Mouse (Mus musculus) ES-Bruce4 (cell line): ENCODE results near the gene Psma5. TPM values are rescaled to one million over a fixed set of nuclear protein-coding genes. Genes with fewer than 3 reads are reported as not detected.

ENCODE experiments used
- H3K27ac ChIP-seq: 2 replicates; pipeline ENCODE4 v1.5.1; 2012; ENCODE audit warnings: low read length, inconsistent platforms; ENCODE audit not compliant: insufficient read depth
- H3K27me3 ChIP-seq: 2 replicates; pipeline ENCODE4 v1.6.1; 2012; ENCODE audit warnings: mild to moderate bottlenecking, low read length, inconsistent platforms; ENCODE audit not compliant: control insufficient read depth, poor library complexity, insufficient read depth, severe bottlenecking
- H3K36me3 ChIP-seq: 2 replicates; pipeline ENCODE4 v1.6.1; 2012; ENCODE audit warnings: inconsistent platforms, mild to moderate bottlenecking, low read length, moderate library complexity; ENCODE audit not compliant: control insufficient read depth, poor library complexity, insufficient read depth, severe bottlenecking
- H3K4me1 ChIP-seq: one replicate; pipeline ENCODE4 v1.8.1; 2011; ENCODE audit warnings: low read length; ENCODE audit not compliant: control insufficient read depth, insufficient read depth
- H3K4me3 ChIP-seq: 2 replicates; pipeline ENCODE4 v1.5.1; 2011; ENCODE audit warnings: low read depth, mild to moderate bottlenecking, low read length
- H3K9ac ChIP-seq: 2 replicates; pipeline ENCODE4 v1.6.1; 2012; ENCODE audit warnings: low read depth, mild to moderate bottlenecking, inconsistent platforms; ENCODE audit not compliant: poor library complexity, severe bottlenecking
- H3K9me3 ChIP-seq: replicated peaks from 2 replicates; pipeline ENCODE4 v1.6.1; 2012; ENCODE audit warnings: mild to moderate bottlenecking, low read length, inconsistent platforms; ENCODE audit not compliant: control insufficient read depth, poor library complexity, insufficient read depth, severe bottlenecking
- CTCF ChIP-seq: IDR thresholded peaks from one replicate; pipeline ENCODE4 v1.8.1; 2011; ENCODE audit warnings: low read depth, low read length
- EP300 ChIP-seq: IDR thresholded peaks from 2 replicates; pipeline ENCODE4 v1.6.1; 2011; ENCODE audit warnings: low read depth, low read length; ENCODE audit not compliant: insufficient read depth
- POLR2A ChIP-seq: IDR thresholded peaks from one replicate; pipeline ENCODE4 v1.8.1; 2011; ENCODE audit warnings: low read length; ENCODE audit not compliant: insufficient read depth
- polyA plus RNA-seq: library from polyadenylated mRNA; stranded (reverse); fragments of >200 nt; gene quantifications from 2 replicates; pipeline ENCODE4 v1.2.4, GENCODE M21; 2011; ENCODE audit warnings: low read depth; ENCODE audit not compliant: missing spikeins, insufficient read depth, insufficient read length

Psma5 gene
- polyA plus RNA-seq, 1 experiment, result 159 TPM

- TF ChIP-seq CTCF (no peak), EP300 (no peak), POLR2A (no peak)
- no peak overlapping the region for H3K4me3 ChIP-seq
Measured at GRCm38 (mm10) chr3:108285078-108285711, 28.5 kb downstream of the Psma5 start.

GRCm38 (mm10) chr3:108286671-108287439, 30.1 kb downstream of the Psma5 start:
- no peaks in the 10 kb centered on the region for H3K27me3 ChIP-seq
- H3K4me3 ChIP-seq, result no peak overlapping the region
- H3K27ac ChIP-seq, result no peak overlapping the region
- H3K36me3 ChIP-seq, result no peaks in the 10 kb centered on the region
- TF ChIP-seq EP300 (no peak), POLR2A (no peak), CTCF (no peak)
- no peak overlapping the region for H3K9ac ChIP-seq
- H3K9me3 ChIP-seq, result no peaks in the 10 kb centered on the region
- H3K4me1 ChIP-seq, result no peaks in the 10 kb centered on the region

More at GRCm38 (mm10) chr3:108285078-108285711, 28.5 kb downstream of the Psma5 start:
- no peaks in the 10 kb centered on the region for H3K4me1 ChIP-seq
- H3K27ac ChIP-seq, result no peak overlapping the region
- H3K9ac ChIP-seq, result no peak overlapping the region
- no peaks in the 10 kb centered on the region for H3K27me3 ChIP-seq
- H3K9me3 ChIP-seq, result no peaks in the 10 kb centered on the region
- no peaks in the 10 kb centered on the region for H3K36me3 ChIP-seq

- no peak overlapping the region for H3K9ac ChIP-seq
- no peak overlapping the region; the same call in 1 of the 2 replicates for H3K4me3 ChIP-seq
- no peaks in the 10 kb centered on the region for H3K9me3 ChIP-seq
- no peak for TF ChIP-seq POLR2A
- no peak for TF ChIP-seq CTCF
- no peak for TF ChIP-seq EP300
- no peaks in the 10 kb centered on the region for H3K27me3 ChIP-seq
- H3K27ac ChIP-seq, result no peak overlapping the region
- no peaks in the 10 kb centered on the region for H3K4me1 ChIP-seq
- H3K36me3 ChIP-seq, result no peaks in the 10 kb centered on the region
Measured at GRCm38 (mm10) chr3:108287811-108288805, 31.4 kb downstream of the Psma5 start.

- no peaks in the 10 kb centered on the region for H3K4me1 ChIP-seq
- H3K9ac ChIP-seq, result no peak overlapping the region
- no peak overlapping the region for H3K4me3 ChIP-seq
- no peak for TF ChIP-seq CTCF
- TF ChIP-seq POLR2A, result no peak
- TF ChIP-seq EP300, result no peak
- H3K27ac ChIP-seq, result no peak overlapping the region
- H3K9me3 ChIP-seq, result no peaks in the 10 kb centered on the region
- H3K36me3 ChIP-seq, result no peaks in the 10 kb centered on the region
- no peaks in the 10 kb centered on the region for H3K27me3 ChIP-seq
Measured at GRCm38 (mm10) chr3:108289311-108290130, 32.8 kb downstream of the Psma5 start.

- Histone ChIP-seq H3K27ac (no peak overlapping the region), H3K4me3 (no peak overlapping the region), H3K4me1 (peaks cover 2% of the 10 kb centered on the region), H3K9ac (no peak overlapping the region), H3K27me3 (no peaks in the 10 kb centered on the region), H3K36me3 (no peaks in the 10 kb centered on the region), H3K9me3 (no peaks in the 10 kb centered on the region)
- TF ChIP-seq EP300 (no peak), CTCF (no peak), POLR2A (no peak)
Measured at GRCm38 (mm10) chr3:108291036-108291799, 34.5 kb downstream of the Psma5 start.
